Mouse (Mus musculus): ENCODE results near the gene Tgfb3. TPM values are rescaled to one million over a fixed set of nuclear protein-coding genes. Genes with fewer than 3 reads are reported as not detected.

Gene Tgfb3
- total and polyA plus RNA-seq, 3 experiments: 0.42 to 0.96 TPM; not detected in 1

- Histone ChIP-seq H3K36me3 (ENCODE audit: control insufficient read depth in 1 of 2, insufficient read depth in 2 of 2, low read length in 2 of 2) (no peaks in the 10 kb centered on the region), H3K4me3 (ENCODE audit: control insufficient read depth in 1 of 2, insufficient read depth in 1 of 2, low read depth in 2 of 2, low read length in 2 of 2) (no peak overlapping the region), H3K79me2 (ENCODE audit: control insufficient read depth, insufficient read depth, low read length, poor library complexity) (no peaks in the 10 kb centered on the region), H3K9me3 (replicated peaks; ENCODE audit: insufficient read depth, low read length) (no peaks in the 10 kb centered on the region), H3K27me3 (ENCODE audit: control insufficient read depth in 1 of 2, insufficient read depth in 2 of 2, low read length in 2 of 2) (no peaks in the 10 kb centered on the region), H3K4me1 (ENCODE audit: control insufficient read depth in 1 of 2, insufficient read depth in 2 of 2, low read length in 2 of 2) (no peaks in the 10 kb centered on the region), H3K27ac (ENCODE audit: control insufficient read depth, low read depth, low read length) (no peak overlapping the region), H3K9ac (ENCODE audit: control insufficient read depth, low read depth, low read length, poor library complexity, severe bottlenecking) (no peak overlapping the region)
- TF ChIP-seq ZMIZ1 (IDR thresholded peaks at IDR 0.05; ENCODE audit: low read depth, low read length) (no peak), CTCF (IDR thresholded peaks at IDR 0.05 in 2 of 3, conservative IDR thresholded peaks at IDR 0.05 in 1 of 3; ENCODE audit: control insufficient read depth in 1 of 3, insufficient read depth in 1 of 3, low read depth in 2 of 3, low read length in 3 of 3, poor library complexity in 1 of 3, severe bottlenecking in 1 of 3) (no peak), MXI1 (IDR thresholded peaks at IDR 0.05; ENCODE audit: low read depth, low read length) (no peak), TCF12 (IDR thresholded peaks at IDR 0.05; ENCODE audit: low read depth, low read length) (no peak)
- no peak for DNase-seq (ENCODE audit: low read depth, low spot score)
These were observed 9.2 kb upstream of the Tgfb3 start for GRCm38 (mm10) chr12:86088042-86088441.

GRCm38 (mm10) chr12:86086550-86086949, 7.7 kb upstream of the Tgfb3 start:
- no peaks in the 10 kb centered on the region for H3K4me1 ChIP-seq (ENCODE audit: control insufficient read depth in 1 of 2, insufficient read depth in 2 of 2, low read length in 2 of 2)
- no peak overlapping the region for H3K4me3 ChIP-seq (ENCODE audit: control insufficient read depth in 1 of 2, insufficient read depth in 1 of 2, low read depth in 2 of 2, low read length in 2 of 2)
- no peaks in the 10 kb centered on the region for H3K9me3 ChIP-seq (replicated peaks; ENCODE audit: insufficient read depth, low read length)
- no peaks in the 10 kb centered on the region; a peak in 1 of 4 replicates for H3K27me3 ChIP-seq (ENCODE audit: control insufficient read depth in 1 of 2, insufficient read depth in 2 of 2, low read length in 2 of 2)
- no peaks in the 10 kb centered on the region for H3K36me3 ChIP-seq (ENCODE audit: control insufficient read depth in 1 of 2, insufficient read depth in 2 of 2, low read length in 2 of 2)
- TF ChIP-seq MXI1 (IDR thresholded peaks at IDR 0.05; ENCODE audit: low read depth, low read length) (no peak), RAD21 (IDR thresholded peaks at IDR 0.05; ENCODE audit: low read depth, low read length) (no peak), ETS1 (IDR thresholded peaks at IDR 0.05; ENCODE audit: low read depth, low read length) (no peak), TAL1 (IDR thresholded peaks at IDR 0.05; ENCODE audit: low read length) (no peak), ELF1 (IDR thresholded peaks at IDR 0.05; ENCODE audit: low read depth, low read length) (no peak), SIN3A (IDR thresholded peaks at IDR 0.05; ENCODE audit: low read length) (no peak), POLR2AphosphoS2 (IDR thresholded peaks at IDR 0.05; ENCODE audit: low read length) (no peak), USF2 (IDR thresholded peaks at IDR 0.05; ENCODE audit: borderline replicate concordance in 1 of 2, insufficient read depth in 1 of 2, low read depth in 1 of 2, low read length in 2 of 2) (no peak), TCF12 (IDR thresholded peaks at IDR 0.05; ENCODE audit: low read depth, low read length) (no peak), EP300 (IDR thresholded peaks at IDR 0.05; ENCODE audit: low read depth in 1 of 2, low read length in 2 of 2) (no peak), NELFE (IDR thresholded peaks at IDR 0.05; ENCODE audit: low read depth, low read length) (no peak), E2F4 (IDR thresholded peaks at IDR 0.05; ENCODE audit: borderline replicate concordance, low read depth, low read length) (no peak), GABPA (IDR thresholded peaks at IDR 0.05; ENCODE audit: low read depth, low read length) (no peak), SMC3 (IDR thresholded peaks at IDR 0.05; ENCODE audit: low read depth, low read length) (no peak), ZC3H11A (IDR thresholded peaks at IDR 0.05; ENCODE audit: low read depth, low read length) (no peak), USF1 (IDR thresholded peaks at IDR 0.05; ENCODE audit: low read depth, low read length) (no peak), POLR2A (IDR thresholded peaks at IDR 0.05; ENCODE audit: control insufficient read depth in 1 of 2, insufficient read depth in 1 of 2, low read depth in 1 of 2, low read length in 2 of 2, poor library complexity in 1 of 2) (no peak)
- no peak overlapping the region for H3K9ac ChIP-seq (ENCODE audit: control insufficient read depth, low read depth, low read length, poor library complexity, severe bottlenecking)
- H3K27ac ChIP-seq (ENCODE audit: control insufficient read depth, low read depth, low read length): no peak overlapping the region
- no peak for DNase-seq (ENCODE audit: low read depth, low spot score)
- no peaks in the 10 kb centered on the region for H3K79me2 ChIP-seq (ENCODE audit: control insufficient read depth, insufficient read depth, low read length, poor library complexity)

Data from MEL (cell line).